Mouse (Mus musculus): ENCODE measurements around the gene Mybpc1.

GRCm38 (mm10) chr10:88603256-88603655 lies 1.7 kb downstream of the Mybpc1 start:
- TF ChIP-seq CTCF (IDR thresholded peaks at IDR 0.05; ENCODE audit: low read depth) (no peak), EP300 (optimal IDR thresholded peaks at IDR 0.05) (no peak)

All from stomach, postnatal 0 days (tissue).